Mouse (Mus musculus): ENCODE data around the gene Myoz1.

DNA sequence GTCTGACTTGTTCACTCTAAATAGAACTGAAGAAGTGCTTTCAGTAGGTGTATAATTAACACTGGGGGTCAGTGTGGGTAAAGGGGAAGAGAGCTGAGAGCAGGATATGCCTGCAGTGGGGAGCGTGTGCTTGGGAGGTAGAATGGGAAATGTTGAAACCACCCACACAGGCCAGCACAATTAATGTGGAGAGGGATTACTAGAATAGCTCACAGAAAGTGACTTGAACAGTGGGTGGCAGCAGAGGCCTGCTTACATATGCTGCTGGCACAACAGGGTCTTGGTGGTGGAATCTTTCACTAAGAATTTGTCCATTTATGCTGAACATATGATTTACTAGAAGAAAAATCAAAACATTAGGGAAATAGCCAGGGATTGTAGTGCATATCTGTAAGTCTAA, 40.6 kb upstream of the Myoz1 start:
- TF ChIP-seq CTCF (IDR thresholded peaks at IDR 0.05; ENCODE audit: low read depth, low read length) = peak; percentile 22; the same call in 1 of the 2 replicates
- no peak for TF ChIP-seq POLR2A (IDR thresholded peaks at IDR 0.05; ENCODE audit: extremely low read depth, insufficient read depth, low read length)
